Mouse (Mus musculus) thymus, postnatal 25 days (tissue): Measurements from ENCODE around the gene Atp10a.

Experiments
- DNase-seq: peaks from one replicate; pipeline ENCODE4 v3.0.0; 2022

Gene Atp10a

DNA sequence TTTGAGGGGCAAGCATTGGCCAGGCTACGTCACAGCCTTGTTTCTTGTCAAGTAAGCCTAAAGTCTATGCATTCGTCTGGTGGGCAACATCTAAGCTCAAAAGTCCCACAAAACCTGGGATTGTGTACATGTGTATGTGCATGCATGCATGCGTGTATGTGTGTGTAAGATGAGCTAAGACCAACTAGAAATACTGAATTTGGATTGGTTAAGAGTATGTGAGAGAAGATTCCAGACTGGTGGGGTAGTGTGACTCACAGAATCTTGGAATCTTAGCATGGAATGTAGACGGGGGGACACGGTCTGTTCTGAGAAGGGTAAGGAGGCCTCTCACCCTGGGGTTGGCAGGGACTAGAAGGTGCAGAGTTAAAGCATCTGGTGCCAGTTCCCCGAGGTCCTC lies at the start of gene Atp10a:
TSS of gene Atp10a (plus strand) at position 301 of the 400 bp plus-strand sequence.
- no peak for DNase-seq

DNA sequence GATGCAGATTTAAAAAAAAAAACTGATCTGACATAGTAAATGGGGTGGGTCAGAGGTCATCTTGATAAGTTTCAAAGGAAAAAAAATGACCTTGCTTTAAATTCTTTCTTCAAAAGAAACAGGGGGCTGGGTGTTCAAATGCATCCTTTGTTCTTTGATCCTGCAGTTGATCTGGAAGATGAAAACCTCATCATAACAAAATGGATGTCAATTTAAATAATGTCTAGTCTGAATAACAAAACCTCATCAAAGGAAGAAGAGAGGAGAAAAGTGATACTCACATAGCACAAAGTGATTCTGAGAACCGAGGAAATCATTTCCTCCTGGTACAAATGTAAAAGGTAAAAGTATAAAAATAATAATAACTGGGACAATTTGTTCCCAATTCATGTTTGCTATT lies 37.9 kb upstream of the Atp10a start:
- no peak for DNase-seq

DNA sequence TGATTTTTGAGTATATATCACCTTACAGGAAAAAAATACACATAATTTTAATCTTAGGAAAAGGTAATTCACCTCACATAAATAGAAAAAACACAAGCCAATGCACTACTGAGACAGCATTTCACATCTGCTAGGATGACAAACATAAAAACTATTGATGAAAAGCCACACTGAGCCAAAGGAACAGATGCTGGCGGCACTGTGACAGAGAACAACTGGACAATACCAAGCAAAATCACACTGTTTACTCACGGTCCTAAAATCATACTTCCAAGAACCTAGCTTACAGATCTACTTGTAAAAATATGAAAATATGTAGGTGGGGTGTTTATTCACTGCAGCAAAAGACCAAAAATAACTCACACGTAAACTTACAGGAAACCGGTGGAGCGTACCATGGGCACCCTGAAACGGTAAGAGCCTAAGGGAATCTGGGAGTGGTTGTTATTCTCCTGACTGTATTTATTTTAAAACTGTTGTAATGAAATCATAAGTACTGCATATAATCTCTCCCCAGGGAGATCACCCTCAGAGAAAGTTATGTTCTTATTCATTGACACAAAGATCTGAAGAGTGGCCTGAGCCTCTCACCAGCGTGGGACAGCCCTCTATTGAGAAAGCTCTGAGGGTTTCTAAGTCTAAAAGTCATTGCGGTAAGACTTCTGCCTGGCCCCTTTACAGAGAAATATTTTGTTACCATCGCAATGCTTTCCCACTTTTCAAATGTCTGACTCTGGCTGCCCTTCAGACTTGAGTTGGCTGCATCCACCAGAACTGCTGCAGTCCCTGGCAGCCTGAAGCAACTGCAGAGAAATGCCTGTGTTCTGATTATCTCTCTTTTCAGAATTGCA lies 29.4 kb upstream of the Atp10a start:
- no peak for DNase-seq

DNA sequence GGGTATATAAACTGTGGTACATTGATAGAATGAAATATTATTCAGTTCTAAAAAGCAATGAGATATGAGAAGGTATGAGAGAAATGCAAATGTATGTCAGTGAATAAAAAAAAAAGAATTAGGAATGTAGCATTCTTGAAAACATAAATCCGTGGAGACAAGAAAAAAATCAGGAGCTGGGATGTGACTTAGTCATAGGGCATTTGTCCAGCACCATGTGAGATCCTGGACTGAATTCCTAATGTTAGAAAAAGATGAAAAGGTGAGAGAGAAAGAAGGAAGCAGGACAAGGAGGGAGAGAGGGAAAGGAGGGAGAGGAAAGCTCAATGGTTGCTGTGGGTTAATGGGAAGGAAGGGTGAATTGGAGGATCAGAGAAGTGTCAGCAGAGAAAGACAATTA lies 28.6 kb upstream of the Atp10a start:
- DNase-seq: no peak

DNA sequence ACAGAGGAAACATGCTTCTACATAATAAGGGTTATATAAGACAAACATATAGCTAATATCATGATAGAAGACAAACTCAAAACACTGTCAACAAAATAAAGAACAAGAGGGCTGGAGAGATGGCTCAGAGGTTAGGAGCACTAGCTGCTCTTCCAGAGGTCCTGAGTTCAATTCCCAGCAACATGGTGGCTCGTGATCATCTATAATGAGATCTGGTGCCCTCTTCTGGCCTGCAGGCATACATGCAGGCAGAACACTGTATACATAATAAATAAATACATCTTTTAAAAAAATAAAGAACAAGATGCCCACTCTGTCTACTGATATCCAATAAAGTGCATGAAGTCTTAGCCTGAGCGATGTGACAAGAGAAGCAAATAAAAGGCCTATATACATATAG lies 26.7 kb upstream of the Atp10a start:
- DNase-seq: no peak

DNA sequence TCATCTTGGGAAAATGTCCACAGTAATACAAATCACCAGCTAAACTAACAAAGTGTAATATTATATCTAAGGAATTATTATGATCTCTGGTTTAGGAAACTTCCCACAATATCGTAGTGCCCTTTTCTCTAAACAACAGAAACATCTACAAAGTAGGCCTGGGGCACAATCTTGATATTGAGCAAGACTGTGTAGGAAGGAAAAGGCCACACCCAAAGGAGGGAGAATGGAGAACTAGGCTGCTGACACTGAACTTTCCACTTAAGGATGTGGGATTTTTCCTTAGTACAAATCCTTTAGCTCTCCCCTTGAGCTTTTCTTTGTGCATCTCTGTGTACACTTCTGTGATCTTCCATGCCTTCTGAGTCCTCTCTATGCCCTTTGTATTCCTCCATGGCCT lies 22.3 kb upstream of the Atp10a start:
- no peak for DNase-seq

DNA sequence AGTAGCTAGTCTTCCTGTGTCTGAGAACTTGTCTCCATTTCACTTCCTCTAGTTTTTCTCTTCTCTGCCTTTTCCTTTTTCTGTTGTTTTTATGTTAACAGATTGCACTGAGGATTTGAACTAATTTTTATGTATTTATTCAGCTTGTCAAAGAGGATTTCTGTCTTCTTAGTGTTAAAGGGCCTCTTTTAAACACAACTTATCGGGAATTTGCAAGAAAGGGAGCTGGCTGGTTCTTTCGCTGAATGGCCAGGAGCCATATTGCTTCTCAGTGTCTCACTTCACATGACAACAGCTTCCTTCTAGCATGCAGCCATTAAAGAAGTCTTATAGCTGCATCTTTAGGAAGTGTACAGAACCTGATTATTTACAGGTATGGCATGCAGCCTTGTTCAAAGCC lies 16.3 kb upstream of the Atp10a start:
- DNase-seq: no peak

DNA sequence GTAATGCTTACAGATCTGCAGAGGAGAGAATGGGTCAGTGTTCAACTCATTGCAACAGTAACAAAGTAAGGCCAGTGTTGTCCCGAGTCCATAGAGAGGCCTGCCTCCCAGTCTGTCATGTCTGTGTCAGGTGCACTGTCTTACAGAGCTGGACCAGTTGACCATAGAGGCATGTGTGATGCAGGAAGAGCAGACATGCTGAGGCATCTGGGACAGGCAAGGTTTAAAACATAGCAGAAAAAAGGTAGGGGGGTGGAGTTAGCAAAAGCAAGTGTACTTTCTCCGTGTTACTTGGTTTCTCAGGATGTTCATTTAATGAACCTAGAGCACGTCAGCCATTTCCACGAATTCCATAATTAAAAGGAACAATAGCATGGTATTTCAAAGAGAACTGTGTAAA lies 15.5 kb upstream of the Atp10a start:
- DNase-seq: no peak

DNA sequence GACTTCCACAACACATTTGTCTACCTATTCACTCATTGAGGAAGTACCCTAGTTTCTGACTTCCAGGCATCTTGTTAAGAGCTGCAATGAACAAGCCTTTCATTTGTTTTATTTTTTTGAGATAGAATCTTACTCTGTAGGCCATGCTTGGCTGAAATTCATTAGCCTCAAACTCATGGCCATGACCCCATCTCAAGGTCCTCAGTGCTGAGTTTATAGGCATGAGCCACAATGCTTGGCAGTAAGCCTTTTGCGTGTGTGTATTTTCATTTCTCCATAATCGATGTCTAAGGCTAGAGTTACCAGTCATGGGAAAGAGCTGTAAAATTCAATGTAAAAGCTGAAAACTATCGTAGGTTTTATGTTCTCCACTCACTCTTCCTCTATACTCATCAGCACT lies 14.1 kb upstream of the Atp10a start:
- no peak for DNase-seq

DNA sequence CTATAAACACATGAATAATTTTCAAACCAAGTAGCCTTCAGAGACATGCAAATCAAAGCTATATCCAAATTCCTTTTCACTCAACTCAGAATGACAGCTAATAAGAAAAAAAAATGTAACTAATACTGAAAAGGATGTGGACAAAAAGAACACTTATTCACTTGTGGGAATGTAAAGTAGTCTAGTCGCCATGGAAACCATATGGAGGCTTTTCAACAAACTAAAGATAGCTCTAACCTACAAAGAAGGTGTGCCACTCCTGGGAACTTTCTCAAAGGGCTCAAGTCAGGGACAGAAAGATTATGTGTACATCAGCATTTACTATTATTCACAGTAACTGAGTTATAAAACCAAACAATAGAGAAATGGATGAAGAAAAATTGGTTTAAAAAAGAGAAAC lies 8.6 kb upstream of the Atp10a start:
- DNase-seq: no peak

DNA sequence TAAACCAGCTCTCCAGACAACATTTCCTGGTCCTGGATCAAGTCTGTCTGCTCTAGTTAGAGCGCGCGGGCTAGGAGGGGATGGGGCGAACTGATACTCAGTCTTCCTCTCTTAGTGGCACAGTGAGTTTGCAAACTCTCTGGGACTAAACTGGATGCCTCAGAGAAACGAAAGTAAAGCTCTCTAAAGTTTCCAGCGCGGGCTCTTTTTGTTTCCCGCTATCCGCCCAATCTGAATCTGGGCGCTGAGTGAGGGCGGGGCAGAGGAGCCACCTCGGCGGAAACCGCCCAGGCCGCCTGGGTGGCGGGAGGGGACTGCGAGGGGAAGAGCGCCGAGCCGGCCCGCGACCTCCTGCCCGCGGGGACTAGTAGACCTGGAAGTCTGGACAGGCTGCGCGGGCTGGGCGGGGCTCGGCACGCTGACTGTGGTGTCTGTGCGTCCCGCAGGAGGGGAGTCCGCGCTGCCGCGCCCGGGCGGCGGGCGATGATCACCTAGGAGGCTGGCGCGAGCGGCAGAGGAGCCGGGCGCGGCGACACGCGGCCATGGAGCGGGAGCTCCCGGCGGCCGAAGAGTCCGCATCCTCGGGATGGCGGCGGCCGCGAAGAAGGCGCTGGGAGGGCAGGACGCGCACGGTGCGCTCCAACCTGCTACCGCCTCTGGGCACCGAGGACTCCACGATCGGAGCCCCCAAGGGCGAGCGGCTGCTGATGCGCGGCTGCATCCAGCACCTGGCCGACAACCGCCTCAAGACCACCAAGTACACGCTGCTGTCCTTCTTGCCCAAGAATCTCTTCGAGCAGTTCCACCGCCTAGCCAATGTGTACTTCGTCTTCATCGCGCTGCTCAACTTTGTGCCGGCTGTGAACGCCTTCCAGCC lies 2.2 kb downstream of the Atp10a start:
- peak; percentile 83 for DNase-seq

DNA sequence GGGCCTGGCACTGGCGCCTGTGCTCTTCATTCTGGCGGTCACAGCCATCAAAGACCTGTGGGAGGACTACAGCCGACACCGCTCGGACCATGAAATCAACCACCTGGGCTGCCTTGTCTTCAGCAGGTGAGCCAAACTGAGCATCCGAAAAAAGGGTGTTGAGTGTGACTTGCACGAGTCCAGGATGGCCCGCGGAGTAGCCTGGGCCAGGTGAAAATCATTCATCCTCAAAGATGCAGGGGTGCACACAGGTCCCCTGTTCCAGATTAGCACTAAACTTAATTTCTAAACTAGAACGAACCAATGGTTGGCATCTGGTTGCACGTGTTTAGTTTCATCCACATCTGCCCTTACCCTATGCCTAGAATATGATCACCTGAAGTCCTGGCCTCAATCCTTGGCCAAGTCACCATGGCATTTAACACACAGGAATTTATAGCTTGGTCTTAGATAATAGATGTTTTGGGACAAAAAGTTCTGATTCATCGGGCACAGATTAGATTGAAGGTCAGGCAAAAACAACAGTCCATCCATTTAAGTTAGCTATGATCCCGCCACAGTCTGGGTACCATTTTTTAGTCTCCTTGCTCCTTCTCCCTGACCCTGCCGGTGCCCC lies 2.9 kb downstream of the Atp10a start:
- peak; percentile 54 for DNase-seq

DNA sequence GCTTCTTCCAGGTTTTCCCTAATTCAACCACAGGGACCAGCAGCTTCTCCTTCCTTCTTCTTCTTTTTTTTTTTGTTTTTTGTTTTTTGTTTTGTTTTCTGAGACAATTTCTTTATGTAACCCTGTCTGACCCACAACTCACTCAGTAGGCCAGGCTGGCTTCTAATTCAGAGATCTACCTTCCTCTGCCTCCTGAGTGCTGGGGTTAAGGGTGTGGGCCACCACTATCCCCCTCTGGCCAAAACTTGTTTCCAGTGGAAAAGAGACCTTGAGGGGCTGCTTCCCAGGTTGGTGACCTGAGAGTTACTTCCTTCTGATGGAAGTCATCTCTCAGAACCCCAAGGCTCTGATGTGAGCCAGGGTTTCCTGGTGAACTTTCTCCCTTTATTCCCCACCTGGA lies 4.1 kb downstream of the Atp10a start:
- no peak for DNase-seq

DNA sequence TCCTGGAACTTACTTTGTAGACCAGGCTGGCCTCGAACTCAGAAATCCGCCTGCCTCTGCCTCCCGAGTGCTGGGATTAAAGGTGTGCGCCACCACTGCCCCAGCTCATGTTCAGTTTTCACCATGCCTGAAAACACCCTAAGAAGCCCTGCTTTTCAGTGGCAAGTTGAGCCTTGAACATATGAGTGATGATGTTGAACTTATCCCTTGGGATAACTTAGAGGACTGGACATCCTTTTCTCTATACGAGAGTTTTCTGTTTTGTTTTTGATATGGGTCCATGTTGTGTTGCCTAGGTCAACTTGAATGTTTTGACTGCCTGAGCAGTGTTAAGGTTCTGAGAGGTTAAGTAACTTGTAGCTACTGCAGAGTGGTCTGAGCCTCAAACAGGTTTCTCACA lies 4.7 kb downstream of the Atp10a start:
- no peak for DNase-seq

DNA sequence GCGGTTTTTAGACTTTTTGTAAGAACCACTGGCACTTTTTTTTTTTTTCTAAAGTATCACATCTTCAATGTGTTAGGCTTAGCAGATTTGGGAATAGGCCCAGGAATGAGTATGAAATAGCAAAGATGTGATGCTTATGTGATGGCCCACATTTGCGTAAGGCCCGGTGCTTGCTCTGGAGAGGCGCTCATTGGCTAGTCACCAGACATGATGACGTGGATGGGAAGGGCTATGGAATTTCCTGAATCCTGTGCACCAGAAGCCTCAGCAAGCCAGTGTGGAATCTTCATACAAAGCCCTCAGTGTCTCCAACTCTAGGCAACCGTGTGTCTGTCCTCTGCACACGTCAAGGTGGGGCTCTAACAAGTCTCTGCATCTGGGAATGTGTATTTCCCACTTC lies 5.1 kb downstream of the Atp10a start:
- DNase-seq: no peak

DNA sequence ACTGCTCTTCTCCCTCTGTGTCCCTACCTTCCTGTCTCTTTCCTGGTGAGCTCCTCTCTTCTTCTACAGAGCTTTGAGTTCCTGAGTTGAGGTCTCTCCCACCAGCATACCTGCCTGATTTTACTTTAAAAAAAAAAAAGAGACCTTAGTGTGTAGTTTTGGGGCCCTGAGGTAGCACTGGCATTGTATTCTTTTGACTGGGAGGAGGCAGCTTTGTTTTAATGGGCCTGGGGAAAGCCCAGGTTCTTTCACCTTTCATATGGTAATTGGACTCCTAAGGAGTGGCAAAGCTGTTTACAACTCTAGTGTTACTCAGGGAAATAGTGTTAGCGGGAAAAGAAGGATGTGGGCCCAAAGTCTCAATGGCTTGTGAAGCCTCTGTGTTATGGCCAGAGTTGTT lies 12.7 kb downstream of the Atp10a start:
- DNase-seq: no peak

DNA sequence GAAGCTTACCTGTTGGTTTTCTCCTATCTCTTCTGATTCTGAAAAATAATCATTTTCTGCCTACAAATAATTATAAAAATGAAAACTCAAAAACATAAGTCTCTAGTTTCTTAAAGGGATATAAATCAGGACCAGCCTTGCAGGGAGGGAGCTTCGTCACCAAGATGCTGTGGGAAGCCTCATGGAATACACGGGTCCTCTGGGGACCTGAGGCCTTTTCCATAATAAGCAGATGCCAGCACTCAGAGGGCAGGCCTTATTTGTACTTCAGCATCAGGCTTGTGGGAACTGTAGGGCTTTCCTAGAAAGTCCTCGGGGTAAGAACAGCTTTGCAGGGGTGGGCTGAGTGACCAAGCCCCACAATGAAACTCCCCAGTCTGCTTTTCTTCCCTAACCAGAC lies 20.1 kb downstream of the Atp10a start:
- DNase-seq: no peak

DNA sequence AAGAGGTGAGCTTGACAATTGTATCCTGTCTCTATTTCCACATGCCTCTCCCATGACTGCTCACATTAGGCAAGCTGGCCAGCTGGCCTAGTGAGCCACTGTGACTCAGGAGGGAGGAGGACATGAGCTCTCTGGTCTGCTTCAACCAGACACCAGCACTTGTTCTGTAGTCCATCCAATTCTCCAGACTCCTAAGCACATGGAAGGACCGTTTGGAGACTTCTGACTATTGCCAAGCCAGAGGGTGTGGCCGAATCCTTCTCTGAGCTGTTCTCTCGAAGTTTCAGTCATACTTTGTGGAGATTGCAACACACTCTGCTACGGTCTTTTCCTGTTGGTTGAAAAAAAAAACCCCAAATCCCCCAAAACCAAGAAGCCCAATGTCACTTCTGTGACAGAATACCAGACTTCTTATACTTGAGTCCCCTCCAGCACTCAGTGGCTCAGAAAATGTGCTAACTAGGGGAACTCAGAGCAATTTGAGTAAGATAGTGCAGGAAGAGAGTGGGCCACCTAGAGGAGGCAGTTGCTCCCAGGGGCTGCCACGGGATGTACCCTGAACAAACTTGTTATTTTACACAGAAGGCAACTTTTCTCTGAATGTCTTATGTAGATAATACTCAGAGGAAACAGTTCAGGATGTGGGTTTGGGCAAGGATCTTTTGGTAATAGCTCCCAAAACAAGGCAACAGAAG lies 21.3 kb downstream of the Atp10a start:
- DNase-seq: peak; percentile 66

DNA sequence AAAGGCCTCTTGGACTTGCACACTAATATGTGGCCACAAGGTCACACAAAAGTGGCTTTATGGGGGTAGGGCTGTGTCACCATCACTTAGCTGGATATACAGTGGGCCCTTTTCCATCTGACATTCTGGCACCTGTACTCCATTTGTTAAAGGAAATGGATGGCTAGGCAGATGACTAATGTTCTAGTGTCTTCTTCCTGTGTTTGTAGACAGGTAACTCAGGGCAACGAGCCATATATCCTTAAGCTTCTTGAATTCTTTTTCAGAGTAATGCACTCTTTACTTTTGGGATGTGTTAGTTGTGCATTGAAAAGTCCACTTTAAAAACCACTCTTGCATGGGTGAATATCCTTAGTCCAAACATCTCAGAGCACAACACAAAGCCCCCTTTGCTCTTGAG lies 30.0 kb downstream of the Atp10a start:
- no peak for DNase-seq

DNA sequence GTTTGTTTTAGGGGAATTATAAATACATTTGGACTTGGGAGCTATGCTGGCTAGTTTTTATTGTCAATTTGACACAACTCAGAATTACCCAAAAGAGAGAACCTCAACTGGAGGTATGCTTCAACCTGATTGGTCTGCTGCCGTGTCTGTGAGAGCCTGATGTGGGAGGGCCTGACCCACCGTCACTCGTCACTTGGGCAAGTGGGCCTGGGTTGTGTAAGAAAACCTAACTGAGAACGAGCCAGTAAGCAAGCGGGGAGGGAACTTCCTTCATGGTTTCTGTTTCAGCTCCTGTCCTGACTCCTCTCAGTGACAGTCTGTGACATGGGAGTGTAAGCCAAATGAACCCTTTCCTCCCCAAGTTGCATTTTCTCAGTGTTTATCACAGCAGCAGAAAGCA lies 30.6 kb downstream of the Atp10a start:
- DNase-seq: peak; percentile 30

DNA sequence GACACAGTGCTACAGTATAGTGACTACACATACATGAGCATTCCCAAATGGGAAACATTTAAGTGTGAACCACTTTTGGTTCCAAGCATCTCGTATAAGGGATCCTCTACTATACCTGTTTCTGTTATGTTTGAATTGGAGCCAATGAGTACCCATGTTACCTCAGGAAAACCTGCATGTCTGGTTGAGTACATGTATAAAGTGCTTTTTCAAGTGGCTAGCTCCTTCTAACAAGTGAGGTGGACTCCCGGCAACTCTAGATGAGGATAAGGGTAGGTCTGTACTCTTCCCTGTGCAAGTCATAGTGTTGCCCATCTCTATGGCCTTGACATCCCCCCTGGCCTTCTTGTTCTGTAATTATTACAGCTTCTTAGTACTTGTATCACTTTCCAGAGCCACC lies 31.0 kb downstream of the Atp10a start:
- DNase-seq: no peak

DNA sequence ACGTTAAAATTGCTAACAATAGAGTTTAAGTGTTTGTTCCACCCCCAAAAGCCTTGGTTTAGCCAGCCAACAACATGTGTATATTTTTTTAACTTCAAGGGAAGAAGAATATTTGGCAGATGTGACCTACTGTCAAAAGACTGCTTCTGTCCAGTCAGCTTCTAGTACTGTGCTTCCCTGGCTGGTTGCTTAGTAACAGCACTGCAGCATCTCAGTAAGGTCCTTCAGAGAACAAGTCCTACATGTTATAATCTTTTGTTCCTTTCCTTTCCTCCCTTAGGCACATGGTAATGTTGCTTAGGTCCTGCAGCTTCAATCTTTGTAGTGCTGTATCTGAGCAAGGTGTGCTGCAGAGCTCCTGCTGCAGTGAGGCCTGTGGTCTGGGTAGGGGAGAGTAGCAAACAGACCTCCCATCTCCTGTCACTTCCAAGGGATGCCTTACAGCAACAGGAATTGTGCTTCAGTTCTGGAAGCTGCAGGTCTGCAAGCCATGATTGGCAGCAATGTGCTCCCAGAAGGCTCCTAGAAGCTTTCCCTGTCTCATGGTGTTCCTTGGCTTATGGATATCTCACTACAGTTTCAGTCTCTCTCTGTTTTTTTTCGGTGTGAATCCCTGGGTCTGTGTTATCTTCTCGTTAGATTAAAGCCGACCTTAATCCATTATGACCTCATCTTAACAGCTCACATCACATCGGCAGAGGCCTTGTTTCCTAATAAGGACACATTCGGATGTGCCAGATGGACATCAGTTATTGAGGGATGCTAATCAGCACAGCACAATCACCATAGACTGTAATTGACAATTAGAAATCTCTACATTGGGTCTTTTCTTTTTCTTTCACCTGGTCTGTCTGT lies 34.3 kb downstream of the Atp10a start:
- DNase-seq: no peak
